18 mouse cellular contexts compared by ENCODE assay signal in the genomic region with DNA sequence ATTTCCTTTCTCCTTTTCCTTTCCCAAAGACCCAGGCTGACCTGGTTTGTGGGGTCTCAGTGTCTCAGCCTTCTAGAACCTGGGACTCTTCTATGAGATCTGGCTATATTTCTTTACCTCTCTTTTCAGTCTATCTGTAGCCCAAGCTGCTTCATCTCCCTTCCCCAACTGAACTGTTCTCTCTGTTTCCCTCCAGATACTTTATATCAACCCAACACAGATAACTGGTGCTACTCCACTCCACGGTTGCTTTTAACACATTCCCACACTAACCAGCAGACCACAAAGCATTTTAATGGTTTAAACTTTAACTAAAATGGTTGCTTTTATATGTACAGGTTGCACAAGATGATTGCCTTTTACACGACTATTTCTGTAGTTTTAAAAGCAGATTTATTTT. TPM values are rescaled to one million over a fixed set of nuclear protein-coding genes. Genes with fewer than 3 reads are reported as not detected.
"Had no signal": no experiment of that assay in that cellular context is flagged by ENCODE, and none has a peak within 500 bp of the region (broad histone marks: within the 10 kb centered on the region; RNA-seq: fewer than 3 reads in every experiment).

No protein-coding gene starts in this region.

- H3K27ac ChIP-seq: intestine, embryonic 15.5 days; kidney, embryonic 15.5 days; layer of hippocampus, adult 2 months; limb, embryonic 13.5 days; midbrain, embryonic 15.5 days; neural tube, embryonic 13.5 days had no signal

- DNase-seq: kidney, postnatal 36 days; left cerebral cortex, postnatal 4 days; lung, adult 18-20 months; lung, postnatal 36 days; retina, postnatal 1 day; right cerebral cortex, postnatal 4 days; spleen, adult 18-20 months; thymus, adult 18-20 months; thymus, postnatal 25 days had no signal

- H3K9me3 ChIP-seq: intestine, embryonic 15.5 days; kidney, embryonic 15.5 days; limb, embryonic 13.5 days; midbrain, embryonic 15.5 days; neural tube, embryonic 13.5 days had no signal

- ATAC-seq: intestine, embryonic 15.5 days; midbrain, embryonic 15.5 days had no signal

- H3K4me3 ChIP-seq: intestine, embryonic 15.5 days; kidney, embryonic 15.5 days; layer of hippocampus, adult 2 months; limb, embryonic 13.5 days; midbrain, embryonic 15.5 days; neural tube, embryonic 13.5 days had no signal

- H3K36me3 ChIP-seq: intestine, embryonic 15.5 days; kidney, embryonic 15.5 days; limb, embryonic 13.5 days; midbrain, embryonic 15.5 days; neural tube, embryonic 13.5 days had no signal

- H3K4me1 ChIP-seq: intestine, embryonic 15.5 days; kidney, embryonic 15.5 days; limb, embryonic 13.5 days; midbrain, embryonic 15.5 days; neural tube, embryonic 13.5 days had no signal

- H3K4me2 ChIP-seq: intestine, embryonic 15.5 days; kidney, embryonic 15.5 days; limb, embryonic 13.5 days; midbrain, embryonic 11.5 days; midbrain, embryonic 15.5 days; neural tube, embryonic 13.5 days had no signal

- H3K27me3 ChIP-seq: intestine, embryonic 15.5 days; kidney, embryonic 15.5 days; limb, embryonic 13.5 days; midbrain, embryonic 15.5 days; neural tube, embryonic 13.5 days had no signal

- H3K9ac ChIP-seq: intestine, embryonic 15.5 days; kidney, embryonic 15.5 days; limb, embryonic 13.5 days; midbrain, embryonic 15.5 days; neural tube, embryonic 13.5 days had no signal

RNA-seq across cellular contexts. Expression of gene AA467197, which starts 45.6 kb away (rescaled TPM):
- total RNA-seq: layer of hippocampus, postnatal 14 days; left cerebral cortex, adult 18-20 months; left cerebral cortex, postnatal 4 days had no signal
- polyA plus RNA-seq: neural tube, embryonic 13.5 days had no signal
